Mouse (Mus musculus) activated CD4-positive, CD25-positive, alpha-beta regulatory T cell, adult 4 months (primary cell): ENCODE data around the gene Auts2. TPM values are rescaled to one million over a fixed set of nuclear protein-coding genes. Genes with fewer than 3 reads are reported as not detected.

Experiments used
- ATAC-seq: one replicate; pipeline ENCODE4 v1.8.0; 2017
- polyA plus RNA-seq, 2 experiments: library from polyadenylated mRNA; unstranded; fragments of 100-300 nt; shearing (Covaris generic); gene quantifications; one replicate each; pipeline ENCODE4 v1.2.1; 2017

Auts2 gene
- polyA plus RNA-seq, 2 experiments from 2014 or later, result 0.26 TPM; not detected in 1

- no peak for ATAC-seq
Measured at GRCm38 (mm10) chr5:131710735-131711473, 832.2 kb downstream of the Auts2 start.

DNA sequence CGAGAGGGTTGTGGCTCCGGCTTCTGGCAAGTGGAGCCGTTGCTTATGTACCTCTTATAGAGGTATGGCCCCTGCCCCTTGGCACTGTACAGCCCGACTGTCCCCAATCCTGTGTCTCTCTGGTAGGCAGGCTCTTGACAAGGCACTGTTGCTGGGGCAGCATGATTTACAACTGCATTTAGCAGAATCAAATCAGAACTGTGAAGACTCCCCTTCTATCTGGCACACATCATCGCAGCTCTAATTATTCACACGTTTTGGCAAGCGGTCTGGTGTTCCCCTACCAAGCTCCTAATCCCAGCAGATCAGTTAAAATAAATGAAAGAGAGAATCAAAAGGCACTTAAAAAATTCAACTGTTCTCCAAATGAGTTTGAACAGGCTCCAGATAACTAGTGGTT is 835.7 kb downstream of the Auts2 start:
- ATAC-seq, result no peak

- ATAC-seq, result no peak
Measured at GRCm38 (mm10) chr5:131703729-131704128, 839.4 kb downstream of the Auts2 start.

- ATAC-seq, result no peak
Measured at GRCm38 (mm10) chr5:131702840-131703392, 840.2 kb downstream of the Auts2 start.

GRCm38 (mm10) chr5:131698900-131699299 is 844.2 kb downstream of the Auts2 start:
- no peak for ATAC-seq

- ATAC-seq, result no peak
Measured at GRCm38 (mm10) chr5:131690781-131691180, 852.4 kb downstream of the Auts2 start.

- ATAC-seq, result no peak
Measured at GRCm38 (mm10) chr5:131686956-131687618, 856.1 kb downstream of the Auts2 start.

GRCm38 (mm10) chr5:131680127-131680845 is 862.9 kb downstream of the Auts2 start:
- ATAC-seq, result no peak

DNA sequence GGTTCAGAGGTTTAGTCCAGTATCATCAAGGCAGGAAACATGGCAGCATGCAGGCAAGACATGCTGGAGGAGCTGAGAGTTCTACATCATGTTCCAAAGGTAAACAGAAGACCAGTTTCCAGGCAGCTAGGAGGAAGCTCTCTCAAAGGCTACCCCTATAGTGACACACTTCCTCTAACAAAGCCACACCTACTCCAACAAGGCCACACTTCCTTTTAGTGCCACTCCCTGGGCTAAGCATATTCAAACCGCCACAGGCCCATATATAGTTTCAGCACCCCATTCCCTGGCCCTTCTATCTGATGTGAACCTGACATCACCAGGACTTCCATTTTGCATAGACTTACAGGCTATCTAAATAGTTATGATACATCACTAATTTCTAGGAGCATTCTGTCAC is 863.6 kb downstream of the Auts2 start:
- ATAC-seq, result no peak

DNA sequence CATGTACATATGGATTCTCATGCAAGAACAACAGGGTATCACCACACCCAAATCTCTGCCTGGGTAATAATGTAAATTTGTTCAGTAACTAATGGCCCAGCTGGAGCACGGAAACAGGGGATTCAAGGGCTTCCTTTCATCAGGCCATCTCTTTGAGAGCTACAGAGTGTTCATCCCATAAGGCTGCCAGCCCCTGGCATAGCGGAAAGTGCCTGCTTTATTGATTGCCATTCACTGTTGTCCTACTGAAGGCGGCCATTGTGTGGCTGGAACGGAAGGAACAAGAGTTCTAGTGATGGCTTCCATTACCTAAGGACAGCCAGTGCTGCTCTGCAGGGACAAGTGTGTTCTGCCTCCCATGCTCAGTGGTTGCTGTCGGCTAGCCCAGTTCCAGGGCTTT is 865.6 kb downstream of the Auts2 start:
- no peak for ATAC-seq

DNA sequence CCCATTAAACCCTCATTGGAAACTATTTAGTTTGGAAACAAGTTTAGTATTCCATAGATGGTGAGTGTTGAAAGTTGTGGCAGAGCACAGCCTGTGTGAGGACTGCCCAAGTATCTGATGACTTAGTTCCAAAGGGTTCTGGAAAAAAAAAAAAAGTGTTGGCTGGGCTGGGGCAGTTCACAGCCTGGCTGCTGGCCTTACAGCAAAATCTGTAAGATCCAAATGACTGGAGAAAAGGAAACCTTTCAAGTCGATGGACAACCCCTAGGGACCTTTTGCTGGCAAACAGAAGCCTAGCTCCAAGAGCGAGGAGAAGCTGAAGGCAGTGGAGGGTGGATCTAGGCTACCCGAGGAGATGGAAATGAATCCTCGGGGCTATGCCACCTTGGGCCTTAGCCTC is 869.4 kb downstream of the Auts2 start:
- no peak for ATAC-seq

GRCm38 (mm10) chr5:131665068-131665467 is 878.1 kb downstream of the Auts2 start:
- ATAC-seq, result no peak

- no peak for ATAC-seq
Measured at GRCm38 (mm10) chr5:131664657-131665056, 878.5 kb downstream of the Auts2 start.

- no peak for ATAC-seq
Measured at GRCm38 (mm10) chr5:131662657-131663056, 880.5 kb downstream of the Auts2 start.

DNA sequence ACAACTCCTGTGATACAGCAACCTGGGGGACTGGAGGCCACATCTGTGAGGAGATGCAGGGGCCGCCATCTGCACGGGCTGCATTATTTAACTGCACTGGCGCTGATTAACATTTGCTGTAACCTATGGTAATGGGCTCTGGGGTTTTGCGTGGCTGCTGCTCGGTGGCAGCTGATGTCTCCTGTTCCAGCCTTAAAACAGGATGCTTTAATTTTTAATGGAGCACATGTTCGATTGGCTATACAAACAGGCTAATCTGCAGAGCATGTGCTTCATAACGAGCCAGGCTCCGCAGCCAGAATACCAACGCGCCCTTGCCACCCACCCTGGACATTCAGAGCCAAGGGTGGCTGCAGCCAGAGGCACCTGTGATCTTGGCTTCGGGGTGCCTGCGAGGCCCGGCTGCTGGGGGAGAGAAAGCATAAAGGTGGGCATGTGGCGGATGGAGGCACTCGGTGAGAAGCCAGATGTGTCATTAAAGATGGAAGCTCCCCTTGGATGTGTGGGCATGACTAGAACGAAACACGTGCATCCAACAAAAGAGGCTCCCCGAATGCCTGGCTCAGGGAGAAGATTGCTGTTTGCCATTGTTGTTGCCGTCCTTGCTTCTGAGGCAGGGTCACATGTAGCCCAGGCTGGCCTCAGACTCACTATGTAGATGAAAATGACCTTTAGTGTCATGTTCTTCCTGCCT is 884.2 kb downstream of the Auts2 start:
- no peak for ATAC-seq

DNA sequence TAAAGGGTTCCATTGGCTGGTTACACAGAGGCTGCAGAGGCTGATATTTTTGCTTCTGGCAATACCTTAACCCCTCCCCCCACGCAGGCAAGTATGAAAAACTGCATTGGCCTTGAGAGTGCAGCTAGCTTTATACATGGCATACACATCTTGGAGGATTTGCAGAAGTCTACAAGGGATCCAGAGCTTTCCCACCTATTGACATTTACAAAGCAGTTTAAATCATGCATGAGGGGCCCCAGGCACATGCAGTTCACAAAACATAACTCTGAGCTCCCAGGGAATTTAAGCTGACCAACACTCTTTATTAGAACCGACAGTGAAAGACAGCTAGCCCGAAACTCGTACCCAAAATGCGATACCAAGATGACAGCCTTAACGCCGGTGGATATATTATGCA is 888.9 kb downstream of the Auts2 start:
- ATAC-seq, result no peak

DNA sequence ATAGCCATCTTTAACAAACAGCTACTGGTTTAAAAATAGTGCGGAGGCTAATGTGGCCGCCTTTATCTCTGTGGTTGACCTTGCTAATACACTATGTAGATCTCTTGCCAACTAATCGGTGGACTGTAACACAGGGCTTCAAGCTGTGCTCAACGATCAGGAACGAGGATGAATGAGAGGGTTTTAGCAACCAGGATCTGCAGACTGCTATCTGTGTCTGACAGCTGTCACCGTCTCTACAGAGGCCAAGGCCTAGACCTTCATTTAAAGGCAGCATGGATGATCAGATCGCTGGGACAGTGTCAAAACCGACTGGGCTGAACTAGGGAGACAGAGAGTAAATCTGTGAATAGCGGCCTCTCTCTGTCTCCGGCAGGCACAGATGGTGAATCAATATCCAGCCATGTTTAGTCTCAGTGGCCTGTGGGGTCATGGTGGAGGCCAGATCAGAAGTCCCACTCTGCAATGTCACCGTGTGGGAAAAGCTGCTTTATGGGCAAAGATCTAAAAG is 892.7 kb downstream of the Auts2 start:
- no peak for ATAC-seq

GRCm38 (mm10) chr5:131647683-131648119 is 895.4 kb downstream of the Auts2 start:
- ATAC-seq, result no peak

DNA sequence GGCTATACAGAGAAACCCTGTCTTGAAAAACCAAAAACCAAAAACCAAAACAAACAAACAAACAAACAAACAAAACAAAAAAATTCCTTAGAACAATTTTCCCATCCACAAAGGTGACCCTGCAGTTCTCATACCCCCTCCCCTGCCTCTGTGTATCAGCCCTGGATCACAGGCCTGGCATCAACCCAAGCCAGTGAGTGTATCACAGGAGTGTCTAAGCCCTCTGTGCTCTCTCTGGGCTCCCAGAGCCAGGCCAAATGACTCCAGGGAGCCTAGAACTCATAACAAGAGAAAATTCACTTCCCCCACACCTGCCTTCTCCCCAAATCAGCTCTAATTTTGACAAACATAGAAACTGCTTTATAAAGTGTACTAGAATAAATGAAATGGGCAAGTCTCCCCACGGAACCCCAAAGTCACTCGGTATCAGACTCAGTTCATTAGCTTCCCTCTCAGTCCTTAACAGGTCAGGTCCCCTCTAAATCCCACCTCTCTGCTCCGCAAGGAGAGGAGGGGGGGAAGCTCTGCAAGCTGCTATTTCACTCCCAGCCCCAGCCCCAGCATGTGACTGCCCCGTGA is 896.0 kb downstream of the Auts2 start:
- no peak for ATAC-seq

- no peak for ATAC-seq
Measured at GRCm38 (mm10) chr5:131646192-131646775, 896.9 kb downstream of the Auts2 start.

DNA sequence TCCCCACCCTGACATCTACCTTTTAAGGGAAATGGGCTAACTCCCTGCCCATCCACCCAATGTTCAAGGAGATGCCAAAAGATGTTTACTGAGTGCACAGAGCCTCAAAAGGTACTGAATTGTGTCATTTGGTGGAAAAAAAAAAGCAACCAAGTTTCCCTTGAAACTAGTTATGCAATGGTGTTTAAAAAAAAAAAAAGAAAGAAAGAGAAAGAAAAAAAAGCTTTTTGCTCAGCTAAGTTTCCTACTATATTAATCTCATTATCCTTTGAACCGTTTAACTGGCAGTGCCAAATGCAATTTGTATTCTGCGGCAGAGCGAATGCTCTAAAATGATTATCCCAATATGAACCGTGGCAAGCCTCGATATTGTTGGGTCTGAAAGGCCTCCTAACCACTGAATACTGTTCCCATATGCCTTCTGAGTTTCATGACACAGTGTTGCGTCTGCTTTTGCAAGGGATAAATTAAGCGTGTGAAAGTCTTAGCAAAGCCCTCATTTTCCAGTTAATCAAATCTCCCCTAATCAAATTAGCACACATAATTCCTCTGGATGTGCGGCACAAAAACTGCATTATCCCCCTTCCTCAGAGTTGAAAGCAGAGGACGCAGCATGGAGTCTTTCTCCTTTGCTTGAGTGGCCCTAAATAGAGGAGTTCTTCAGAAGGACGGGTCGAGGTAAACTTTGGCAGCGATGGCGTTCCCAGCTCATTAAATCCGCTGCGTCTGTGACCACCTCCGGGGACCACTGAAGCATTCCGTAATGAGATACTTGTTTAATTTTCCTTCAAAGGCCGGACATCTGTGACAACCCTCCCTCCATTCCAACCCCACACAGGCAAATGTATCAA is 897.6 kb downstream of the Auts2 start:
- no peak for ATAC-seq
